Mouse (Mus musculus): ENCODE data around the gene Zfp536. TPM values are rescaled to one million over a fixed set of nuclear protein-coding genes. Genes with fewer than 3 reads are reported as not detected.

Gene Zfp536
- total and polyA plus RNA-seq, 2 experiments from 2014 or later = 3.3 to 16.4 TPM

DNA sequence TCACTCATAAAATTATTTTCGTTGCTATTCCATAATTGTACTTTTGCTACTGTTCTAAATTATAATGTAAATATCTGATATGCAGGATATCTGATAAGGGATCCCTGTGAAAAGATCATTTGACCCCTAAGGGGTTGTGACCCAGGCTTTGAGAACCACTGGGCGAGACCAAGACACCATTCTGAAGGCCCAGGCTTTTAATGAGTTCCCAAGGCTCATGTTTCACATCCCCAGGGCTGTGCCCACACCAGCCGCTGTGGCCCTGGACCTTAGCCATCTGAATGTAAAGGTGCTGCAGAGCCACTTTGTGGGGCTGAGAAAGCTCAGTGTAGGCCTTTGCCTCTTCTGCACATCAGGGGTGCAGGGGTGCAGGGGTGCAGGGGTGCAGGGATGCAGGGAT, 221.1 kb downstream of the Zfp536 start:
- ATAC-seq (ENCODE audit: insufficient read depth, low read depth) = no peak
- DNase-seq (ENCODE audit: low spot score) = no peak
- no peak overlapping the region for H3K4me2 ChIP-seq (ENCODE audit: low read depth, low read length)
- no peak overlapping the region for H3K9ac ChIP-seq (replicated peaks; ENCODE audit: low read depth, low read length)
- no peak overlapping the region for H3K4me3 ChIP-seq (ENCODE audit: low read depth, low read length)
- no peaks in the 10 kb centered on the region for H3K27me3 ChIP-seq (ENCODE audit: control insufficient read depth, insufficient read depth, low read length)
- TF ChIP-seq EP300 (IDR thresholded peaks at IDR 0.05; ENCODE audit: low read depth) (no peak), CTCF (IDR thresholded peaks at IDR 0.05; ENCODE audit: low read depth) (no peak)
- 68% methylated on average over 3 of the region's 3 CpGs for WGBS
- no peaks in the 10 kb centered on the region for H3K4me1 ChIP-seq (ENCODE audit: control insufficient read depth, insufficient read depth)
- no peak overlapping the region for H3K27ac ChIP-seq (ENCODE audit: low read depth)
- H3K9me3 ChIP-seq (replicated peaks; ENCODE audit: control insufficient read depth, low read length) = no peaks in the 10 kb centered on the region
- H3K36me3 ChIP-seq (replicated peaks; ENCODE audit: control insufficient read depth, insufficient read depth, low read length) = no peaks in the 10 kb centered on the region

DNA sequence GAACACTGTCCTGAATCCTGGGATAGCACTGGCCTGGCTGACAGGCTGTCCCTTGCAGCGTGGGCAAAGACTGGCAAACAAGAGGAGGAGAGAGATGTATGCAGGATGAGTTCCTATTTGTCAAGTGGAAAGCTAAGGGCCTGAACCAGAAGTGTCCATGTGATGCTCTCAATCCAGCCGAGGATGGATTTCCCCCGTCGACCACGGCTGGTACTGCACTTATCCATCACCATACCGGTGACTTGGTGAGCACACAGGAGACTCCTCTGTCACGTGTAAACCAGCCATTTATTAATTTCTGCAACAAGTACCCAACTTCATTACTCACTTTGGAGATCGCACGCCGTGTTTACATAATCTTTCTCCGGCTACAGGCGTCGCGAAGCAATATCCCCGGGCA, 224.6 kb downstream of the Zfp536 start:
- WGBS = 64% methylated on average over 15 of the region's 15 CpGs
- H3K4me2 ChIP-seq (ENCODE audit: low read depth, low read length) = no peak overlapping the region
- H3K4me3 ChIP-seq (ENCODE audit: low read depth, low read length) = no peak overlapping the region
- no peaks in the 10 kb centered on the region for H3K9me3 ChIP-seq (replicated peaks; ENCODE audit: control insufficient read depth, low read length)
- no peaks in the 10 kb centered on the region for H3K36me3 ChIP-seq (replicated peaks; ENCODE audit: control insufficient read depth, insufficient read depth, low read length)
- H3K9ac ChIP-seq (replicated peaks; ENCODE audit: low read depth, low read length) = no peak overlapping the region
- ATAC-seq (ENCODE audit: insufficient read depth, low read depth) (no peak), DNase-seq (ENCODE audit: low spot score) (no peak)
- H3K4me1 ChIP-seq (ENCODE audit: control insufficient read depth, insufficient read depth) = no peaks in the 10 kb centered on the region
- no peak overlapping the region for H3K27ac ChIP-seq (ENCODE audit: low read depth)
- TF ChIP-seq EP300 (IDR thresholded peaks at IDR 0.05; ENCODE audit: low read depth) (no peak), CTCF (IDR thresholded peaks at IDR 0.05; ENCODE audit: low read depth) (0 out of 2 replicates have a peak, but pooled peaks have one; percentile 6)
- H3K27me3 ChIP-seq (ENCODE audit: control insufficient read depth, insufficient read depth, low read length) = 0 out of 2 replicates have a peak, but pooled peaks cover 2% of the 10 kb centered on the region

DNA sequence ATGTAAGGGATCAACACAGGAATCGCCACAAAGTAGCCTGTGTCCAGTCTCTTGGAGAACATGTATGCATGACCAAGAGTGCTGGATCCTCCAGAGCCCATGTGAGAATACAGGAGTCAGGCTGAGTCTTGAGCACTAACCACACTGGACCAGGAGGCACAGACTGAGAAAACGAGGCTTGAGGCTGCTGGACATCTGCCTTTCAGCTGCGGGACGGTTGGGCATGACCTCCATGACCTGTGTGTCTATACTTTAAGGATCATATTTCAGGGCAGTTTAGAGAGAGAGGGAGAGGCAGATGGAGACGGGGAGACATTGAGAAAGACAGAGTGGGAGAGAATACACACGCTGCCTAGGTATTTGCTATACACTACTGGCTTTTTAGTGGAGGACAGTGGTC, 229.4 kb downstream of the Zfp536 start:
- no peaks in the 10 kb centered on the region for H3K4me1 ChIP-seq (ENCODE audit: control insufficient read depth, insufficient read depth)
- DNase-seq (ENCODE audit: low spot score) (no peak), ATAC-seq (ENCODE audit: insufficient read depth, low read depth) (no peak)
- H3K9me3 ChIP-seq (replicated peaks; ENCODE audit: control insufficient read depth, low read length) = no peaks in the 10 kb centered on the region
- H3K27me3 ChIP-seq (ENCODE audit: control insufficient read depth, insufficient read depth, low read length) = 0 out of 2 replicates have a peak, but pooled peaks cover 2% of the 10 kb centered on the region
- no peak overlapping the region for H3K4me3 ChIP-seq (ENCODE audit: low read depth, low read length)
- 39% methylated on average over 6 of the region's 6 CpGs for WGBS
- TF ChIP-seq CTCF (IDR thresholded peaks at IDR 0.05; ENCODE audit: low read depth) = no peak
- no peak for TF ChIP-seq EP300 (IDR thresholded peaks at IDR 0.05; ENCODE audit: low read depth)
- H3K36me3 ChIP-seq (replicated peaks; ENCODE audit: control insufficient read depth, insufficient read depth, low read length) = no peaks in the 10 kb centered on the region
- H3K4me2 ChIP-seq (ENCODE audit: low read depth, low read length) = no peak overlapping the region
- no peak overlapping the region for H3K9ac ChIP-seq (replicated peaks; ENCODE audit: low read depth, low read length)
- no peak overlapping the region for H3K27ac ChIP-seq (ENCODE audit: low read depth)

DNA sequence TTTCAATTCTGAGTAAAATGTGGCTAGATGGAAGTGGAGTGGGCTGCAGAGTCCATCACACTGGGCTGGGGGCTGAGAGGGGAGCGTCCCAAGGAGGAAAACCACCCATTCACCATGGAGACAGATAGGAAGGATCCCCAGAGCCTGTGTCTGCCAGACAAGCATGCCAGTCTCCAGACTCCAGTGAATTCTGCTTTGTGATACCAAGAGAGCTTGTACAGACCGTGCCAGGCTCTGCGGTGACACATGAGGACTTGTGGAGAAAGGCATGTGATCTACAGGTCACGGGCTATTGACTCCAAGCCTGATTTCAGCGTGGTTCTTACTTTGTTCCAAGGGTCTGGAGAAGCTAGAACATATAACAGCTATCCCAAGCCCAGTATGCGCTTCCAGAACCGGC, 230.5 kb downstream of the Zfp536 start:
- DNase-seq (ENCODE audit: low spot score) = no peak

DNA sequence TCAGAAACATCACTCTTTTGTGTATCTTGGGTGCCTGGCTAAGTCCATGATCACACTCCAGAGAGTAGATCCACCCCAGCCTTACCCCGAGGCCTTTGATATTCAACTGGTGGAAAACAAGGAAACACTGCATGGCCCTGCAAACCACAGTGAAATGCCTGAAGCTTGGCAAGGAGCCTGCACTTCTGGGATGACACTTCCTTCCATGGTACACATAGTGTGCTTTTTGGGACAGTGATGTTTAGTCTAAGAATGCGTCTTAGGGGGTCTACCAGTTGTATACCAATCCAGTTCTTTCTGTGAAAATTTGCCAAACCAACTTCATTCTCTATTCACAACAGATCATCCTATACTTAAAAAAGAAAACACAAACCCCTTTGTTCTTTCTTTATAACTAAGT, 242.3 kb downstream of the Zfp536 start:
- no peaks in the 10 kb centered on the region for H3K27me3 ChIP-seq (ENCODE audit: control insufficient read depth, insufficient read depth, low read length)

More for the DNA sequence above, 230.5 kb downstream of the Zfp536 start:
- H3K4me2 ChIP-seq (ENCODE audit: low read depth, low read length) = no peak overlapping the region
- H3K4me3 ChIP-seq (ENCODE audit: low read depth, low read length) = no peak overlapping the region
- no peaks in the 10 kb centered on the region for H3K9me3 ChIP-seq (replicated peaks; ENCODE audit: control insufficient read depth, low read length)
- ATAC-seq (ENCODE audit: insufficient read depth, low read depth) = no peak
- TF ChIP-seq CTCF (IDR thresholded peaks at IDR 0.05; ENCODE audit: low read depth) = no peak
- no peak for TF ChIP-seq EP300 (IDR thresholded peaks at IDR 0.05; ENCODE audit: low read depth)
- no peak overlapping the region for H3K27ac ChIP-seq (ENCODE audit: low read depth)
- 82% methylated on average over 7 of the region's 7 CpGs for WGBS
- H3K9ac ChIP-seq (replicated peaks; ENCODE audit: low read depth, low read length) = no peak overlapping the region
- no peaks in the 10 kb centered on the region for H3K36me3 ChIP-seq (replicated peaks; ENCODE audit: control insufficient read depth, insufficient read depth, low read length)
- H3K27me3 ChIP-seq (ENCODE audit: control insufficient read depth, insufficient read depth, low read length) = 0 out of 2 replicates have a peak, but pooled peaks cover 2% of the 10 kb centered on the region
- H3K4me1 ChIP-seq (ENCODE audit: control insufficient read depth, insufficient read depth) = no peaks in the 10 kb centered on the region

DNA sequence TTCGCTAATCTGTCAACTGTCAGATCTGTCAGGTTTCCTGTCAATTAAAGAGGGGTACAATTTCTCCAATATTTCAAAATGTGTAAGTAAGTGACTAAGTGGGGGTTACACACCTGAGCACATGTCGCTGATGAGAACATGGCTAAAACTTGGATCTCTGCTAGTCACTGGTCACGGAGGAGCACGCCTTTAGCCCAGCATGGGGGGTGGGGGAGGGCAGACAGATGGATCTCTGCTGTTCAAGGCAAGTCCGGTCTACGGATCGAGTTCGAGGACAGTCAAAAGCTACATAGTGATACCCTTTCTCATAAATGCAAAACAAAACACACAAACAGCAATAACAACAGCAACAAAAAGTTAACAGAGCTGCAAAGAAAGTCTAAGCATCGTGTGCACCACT, 245.1 kb downstream of the Zfp536 start:
- no peaks in the 10 kb centered on the region for H3K27me3 ChIP-seq (ENCODE audit: control insufficient read depth, insufficient read depth, low read length)
- no peak for ATAC-seq (ENCODE audit: insufficient read depth, low read depth)
- no peak overlapping the region for H3K9ac ChIP-seq (replicated peaks; ENCODE audit: low read depth, low read length)
- no peak overlapping the region for H3K4me3 ChIP-seq (ENCODE audit: low read depth, low read length)
- H3K27ac ChIP-seq (ENCODE audit: low read depth) = no peak overlapping the region
- no peak for TF ChIP-seq EP300 (IDR thresholded peaks at IDR 0.05; ENCODE audit: low read depth)
- no peak for TF ChIP-seq CTCF (IDR thresholded peaks at IDR 0.05; ENCODE audit: low read depth)
- 88% methylated on average over 9 of the region's 9 CpGs for WGBS
- H3K4me1 ChIP-seq (ENCODE audit: control insufficient read depth, insufficient read depth) = no peaks in the 10 kb centered on the region
- no peaks in the 10 kb centered on the region for H3K36me3 ChIP-seq (replicated peaks; ENCODE audit: control insufficient read depth, insufficient read depth, low read length)
- no peaks in the 10 kb centered on the region for H3K9me3 ChIP-seq (replicated peaks; ENCODE audit: control insufficient read depth, low read length)
- no peak overlapping the region for H3K4me2 ChIP-seq (ENCODE audit: low read depth, low read length)
- DNase-seq (ENCODE audit: low spot score) = no peak

More for the DNA sequence above, 242.3 kb downstream of the Zfp536 start:
- Histone ChIP-seq H3K4me3 (ENCODE audit: low read depth, low read length) (no peak overlapping the region), H3K4me1 (ENCODE audit: control insufficient read depth, insufficient read depth) (no peaks in the 10 kb centered on the region), H3K9ac (replicated peaks; ENCODE audit: low read depth, low read length) (no peak overlapping the region), H3K27ac (ENCODE audit: low read depth) (no peak overlapping the region), H3K9me3 (replicated peaks; ENCODE audit: control insufficient read depth, low read length) (no peaks in the 10 kb centered on the region), H3K4me2 (ENCODE audit: low read depth, low read length) (no peak overlapping the region), H3K36me3 (replicated peaks; ENCODE audit: control insufficient read depth, insufficient read depth, low read length) (no peaks in the 10 kb centered on the region)
- DNase-seq (ENCODE audit: low spot score) (no peak), ATAC-seq (ENCODE audit: insufficient read depth, low read depth) (no peak)
- TF ChIP-seq CTCF (IDR thresholded peaks at IDR 0.05; ENCODE audit: low read depth) = no peak
- no peak for TF ChIP-seq EP300 (IDR thresholded peaks at IDR 0.05; ENCODE audit: low read depth)
- WGBS = 84% methylated on average over 2 of the region's 2 CpGs

All from heart, postnatal 0 days (tissue).